Mouse (Mus musculus): Measurements from ENCODE around the gene Vkorc1l1. TPM values are rescaled to one million over a fixed set of nuclear protein-coding genes. Genes with fewer than 3 reads are reported as not detected.
"Not testable (repeated sequence)": the region's sequence is repeated elsewhere in the genome, so short reads cannot be mapped to it uniquely, and the experiment has no call there.

Vkorc1l1 gene
- polyA plus RNA-seq, 1 experiment from 2014 or later, result 24.6 TPM

DNA sequence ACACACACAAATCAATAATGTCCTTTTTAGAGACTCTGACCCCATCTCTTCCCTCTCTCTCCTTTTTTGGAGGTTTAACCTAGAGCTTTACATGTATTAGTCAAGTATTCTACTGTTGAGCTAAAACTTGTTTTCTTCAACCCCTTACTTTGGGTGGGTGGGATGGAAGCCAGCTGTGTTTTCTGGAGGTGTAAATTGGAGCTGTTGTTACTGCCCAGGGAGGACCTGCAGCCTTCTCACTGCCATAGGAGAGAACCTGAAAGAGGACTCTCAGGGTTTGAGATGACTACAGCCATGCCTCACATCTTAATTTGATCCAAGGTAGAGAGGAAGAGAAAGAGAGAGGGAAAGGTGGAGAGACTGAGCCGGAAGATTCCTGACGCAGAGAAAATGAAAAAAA, 1.5 kb upstream of the Vkorc1l1 start:
- H3K4me1 ChIP-seq (ENCODE audit: control insufficient read depth, insufficient read depth, low read length), result peaks cover 6% of the 10 kb centered on the region
- H3K9me3 ChIP-seq (ENCODE audit: control insufficient read depth, low read length), result no peaks in the 10 kb centered on the region
- 0 out of 2 replicates have a peak, but pooled peaks cover under 1% of the 10 kb centered on the region for H3K36me3 ChIP-seq (ENCODE audit: control insufficient read depth, insufficient read depth, low read length)
- no peak overlapping the region for H3K4me3 ChIP-seq (ENCODE audit: low read length)
- no peak overlapping the region for H3K4me2 ChIP-seq (replicated peaks; ENCODE audit: low read depth, low read length)
- 62% methylated on average over 2 of the region's 2 CpGs for WGBS
- H3K27me3 ChIP-seq (ENCODE audit: control insufficient read depth, insufficient read depth, low read length), result no peaks in the 10 kb centered on the region
- H3K9ac ChIP-seq (ENCODE audit: low read depth, low read length), result no peak overlapping the region
- no peak overlapping the region for H3K27ac ChIP-seq (ENCODE audit: low read depth, low read length)
- ATAC-seq (ENCODE audit: low FRiP score, low TSS enrichment), result no peak

DNA sequence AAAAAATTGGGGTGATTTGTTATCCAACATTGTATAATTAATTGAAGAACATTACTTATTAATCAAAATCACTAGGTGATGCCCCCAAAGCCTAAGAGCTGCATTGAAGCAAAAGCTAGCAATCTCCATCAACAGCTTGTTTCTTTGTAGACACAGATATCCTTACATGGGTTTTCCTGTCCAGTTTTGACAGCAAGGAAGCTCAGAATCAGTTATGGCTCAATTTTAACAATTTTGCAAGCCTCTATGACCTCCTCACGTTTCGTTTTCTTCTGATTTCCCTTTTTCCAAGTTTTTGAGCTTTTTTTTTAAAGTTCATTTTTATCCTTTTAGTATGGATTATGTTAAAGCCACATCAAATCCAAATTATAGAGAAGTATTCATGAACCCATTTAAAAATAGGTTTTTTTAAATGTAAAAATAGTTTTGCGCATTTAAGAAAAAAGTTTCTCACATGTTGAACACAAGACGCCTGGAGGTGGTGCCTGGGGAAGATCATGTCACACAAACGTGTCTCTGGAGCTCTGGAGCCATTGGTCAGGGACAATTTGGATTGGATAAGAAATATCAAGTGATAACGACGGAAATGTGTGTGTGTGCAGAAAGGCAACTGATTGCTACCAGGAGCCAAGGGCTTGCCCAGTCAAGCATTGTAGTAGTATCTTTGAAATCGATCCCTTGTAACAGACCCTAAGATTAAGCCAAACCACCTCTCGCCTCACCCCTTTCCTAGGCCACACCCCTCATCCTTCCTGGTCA, 855 bp upstream of the Vkorc1l1 start:
- 8% methylated on average over 9 of the region's 9 CpGs for WGBS
- Histone ChIP-seq H3K36me3 (ENCODE audit: control insufficient read depth, insufficient read depth, low read length) (0 out of 2 replicates have a peak, but pooled peaks cover 4% of the 10 kb centered on the region), H3K4me1 (ENCODE audit: control insufficient read depth, insufficient read depth, low read length) (peaks cover 6% of the 10 kb centered on the region), H3K9me3 (ENCODE audit: control insufficient read depth, low read length) (no peaks in the 10 kb centered on the region), H3K9ac (ENCODE audit: low read depth, low read length) (no peak overlapping the region), H3K27ac (ENCODE audit: low read depth, low read length) (no peak overlapping the region), H3K4me3 (ENCODE audit: low read length) (peak overlapping the region; percentile 81), H3K4me2 (replicated peaks; ENCODE audit: low read depth, low read length) (peak overlapping the region; percentile 43), H3K27me3 (ENCODE audit: control insufficient read depth, insufficient read depth, low read length) (no peaks in the 10 kb centered on the region)
- no peak for ATAC-seq (ENCODE audit: low FRiP score, low TSS enrichment)

- Histone ChIP-seq H3K9ac (ENCODE audit: low read depth, low read length) (peak overlapping the region; percentile 93), H3K4me2 (replicated peaks; ENCODE audit: low read depth, low read length) (peak overlapping the region; percentile 73), H3K4me3 (ENCODE audit: low read length) (peak overlapping the region; percentile 81)
- H3K9me3 ChIP-seq (ENCODE audit: control insufficient read depth, low read length); H3K27ac ChIP-seq (ENCODE audit: low read depth, low read length); H3K36me3 ChIP-seq (ENCODE audit: control insufficient read depth, insufficient read depth, low read length); H3K4me1 ChIP-seq (ENCODE audit: control insufficient read depth, insufficient read depth, low read length); H3K27me3 ChIP-seq (ENCODE audit: control insufficient read depth, insufficient read depth, low read length): not testable (repeated sequence)
- 0% methylated on average over 37 of the region's 82 CpGs for WGBS
- peak; percentile 32 for ATAC-seq (ENCODE audit: low FRiP score, low TSS enrichment)
Measured at GRCm38 (mm10) chr5:129942073-129942939, 536 bp downstream of the Vkorc1l1 start.

DNA sequence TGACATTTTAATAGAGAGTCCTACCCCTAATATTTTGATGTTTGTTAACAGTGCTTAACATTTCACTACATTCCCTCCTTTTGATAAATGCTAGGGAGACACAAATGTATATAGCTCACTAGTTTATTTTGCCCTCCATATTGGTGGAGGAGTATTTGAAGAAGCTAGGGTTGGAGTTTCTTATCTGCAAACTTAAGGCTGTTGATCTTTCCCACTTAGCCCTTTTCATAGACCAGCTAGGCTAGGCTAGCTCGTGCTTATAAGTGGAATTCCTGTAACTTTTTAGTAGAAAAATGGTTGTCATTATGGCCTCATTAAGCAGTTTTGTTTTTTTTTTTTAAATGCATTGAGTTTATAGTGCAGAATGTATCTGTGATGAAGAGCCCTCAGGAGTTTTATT, 1.6 kb downstream of the Vkorc1l1 start:
- H3K4me3 ChIP-seq (ENCODE audit: low read length), result no peak overlapping the region; the same call in 1 of the 2 replicates
- peaks cover 6% of the 10 kb centered on the region for H3K4me1 ChIP-seq (ENCODE audit: control insufficient read depth, insufficient read depth, low read length)
- H3K27me3 ChIP-seq (ENCODE audit: control insufficient read depth, insufficient read depth, low read length), result no peaks in the 10 kb centered on the region
- ATAC-seq (ENCODE audit: low FRiP score, low TSS enrichment), result no peak
- no peaks in the 10 kb centered on the region for H3K9me3 ChIP-seq (ENCODE audit: control insufficient read depth, low read length)
- H3K27ac ChIP-seq (ENCODE audit: low read depth, low read length), result no peak overlapping the region
- H3K9ac ChIP-seq (ENCODE audit: low read depth, low read length), result no peak overlapping the region
- 0 out of 2 replicates have a peak, but pooled peaks cover 4% of the 10 kb centered on the region for H3K36me3 ChIP-seq (ENCODE audit: control insufficient read depth, insufficient read depth, low read length)
- WGBS, result 81% methylated on average over 1 of the region's 1 CpGs
- H3K4me2 ChIP-seq (replicated peaks; ENCODE audit: low read depth, low read length), result no peak overlapping the region

- H3K4me1 ChIP-seq (ENCODE audit: control insufficient read depth, insufficient read depth, low read length), result peaks cover 6% of the 10 kb centered on the region
- ATAC-seq (ENCODE audit: low FRiP score, low TSS enrichment), result no peak
- H3K27ac ChIP-seq (ENCODE audit: low read depth, low read length), result no peak overlapping the region
- H3K9me3 ChIP-seq (ENCODE audit: control insufficient read depth, low read length), result no peaks in the 10 kb centered on the region
- H3K36me3 ChIP-seq (ENCODE audit: control insufficient read depth, insufficient read depth, low read length), result 0 out of 2 replicates have a peak, but pooled peaks cover 4% of the 10 kb centered on the region
- 97% methylated on average over 2 of the region's 2 CpGs for WGBS
- no peak overlapping the region for H3K4me3 ChIP-seq (ENCODE audit: low read length)
- no peak overlapping the region for H3K9ac ChIP-seq (ENCODE audit: low read depth, low read length)
- no peak overlapping the region for H3K4me2 ChIP-seq (replicated peaks; ENCODE audit: low read depth, low read length)
- H3K27me3 ChIP-seq (ENCODE audit: control insufficient read depth, insufficient read depth, low read length), result no peaks in the 10 kb centered on the region
Measured at GRCm38 (mm10) chr5:129947528-129948033, 5.8 kb downstream of the Vkorc1l1 start.

GRCm38 (mm10) chr5:129952143-129952542, 10.4 kb downstream of the Vkorc1l1 start:
- no peak for ATAC-seq (ENCODE audit: low FRiP score, low TSS enrichment)
- Histone ChIP-seq H3K9ac (ENCODE audit: low read depth, low read length) (no peak overlapping the region), H3K4me1 (ENCODE audit: control insufficient read depth, insufficient read depth, low read length) (no peaks in the 10 kb centered on the region), H3K36me3 (ENCODE audit: control insufficient read depth, insufficient read depth, low read length) (no peaks in the 10 kb centered on the region), H3K27me3 (ENCODE audit: control insufficient read depth, insufficient read depth, low read length) (no peaks in the 10 kb centered on the region), H3K4me3 (ENCODE audit: low read length) (no peak overlapping the region), H3K4me2 (replicated peaks; ENCODE audit: low read depth, low read length) (no peak overlapping the region), H3K9me3 (ENCODE audit: control insufficient read depth, low read length) (no peaks in the 10 kb centered on the region), H3K27ac (ENCODE audit: low read depth, low read length) (no peak overlapping the region)
- WGBS, result 94% methylated on average over 4 of the region's 4 CpGs

GRCm38 (mm10) chr5:129954473-129955254, 12.9 kb downstream of the Vkorc1l1 start:
- Histone ChIP-seq H3K27me3 (ENCODE audit: control insufficient read depth, insufficient read depth, low read length) (no peaks in the 10 kb centered on the region), H3K4me2 (replicated peaks; ENCODE audit: low read depth, low read length) (no peak overlapping the region), H3K9me3 (ENCODE audit: control insufficient read depth, low read length) (no peaks in the 10 kb centered on the region), H3K36me3 (ENCODE audit: control insufficient read depth, insufficient read depth, low read length) (no peaks in the 10 kb centered on the region), H3K4me1 (ENCODE audit: control insufficient read depth, insufficient read depth, low read length) (no peaks in the 10 kb centered on the region), H3K4me3 (ENCODE audit: low read length) (no peak overlapping the region), H3K9ac (ENCODE audit: low read depth, low read length) (no peak overlapping the region), H3K27ac (ENCODE audit: low read depth, low read length) (no peak overlapping the region)
- no peak for ATAC-seq (ENCODE audit: low FRiP score, low TSS enrichment)
- WGBS, result 81% methylated on average over 5 of the region's 5 CpGs

GRCm38 (mm10) chr5:129955792-129956191, 14.0 kb downstream of the Vkorc1l1 start:
- Histone ChIP-seq H3K36me3 (ENCODE audit: control insufficient read depth, insufficient read depth, low read length) (no peaks in the 10 kb centered on the region), H3K9ac (ENCODE audit: low read depth, low read length) (no peak overlapping the region), H3K4me1 (ENCODE audit: control insufficient read depth, insufficient read depth, low read length) (no peaks in the 10 kb centered on the region), H3K4me3 (ENCODE audit: low read length) (no peak overlapping the region), H3K4me2 (replicated peaks; ENCODE audit: low read depth, low read length) (no peak overlapping the region), H3K27ac (ENCODE audit: low read depth, low read length) (no peak overlapping the region), H3K9me3 (ENCODE audit: control insufficient read depth, low read length) (no peaks in the 10 kb centered on the region), H3K27me3 (ENCODE audit: control insufficient read depth, insufficient read depth, low read length) (no peaks in the 10 kb centered on the region)
- ATAC-seq (ENCODE audit: low FRiP score, low TSS enrichment), result no peak
- WGBS, result 79% methylated on average over 6 of the region's 6 CpGs
